Mouse (Mus musculus) midbrain, postnatal 0 days (tissue): ENCODE results near the gene Sgpp2. TPM values are rescaled to one million over a fixed set of nuclear protein-coding genes. Genes with fewer than 3 reads are reported as not detected.
A peak's percentile ranks its signal among the peaks of the same experiment; 100 is the strongest.

Experiments
- ATAC-seq: fragments of 200-750 bp; cut with Nextera tagmentation; 2 replicates; pipeline ENCODE4 v1.8.0; 2017; ENCODE audit warnings: moderate number of reproducible peaks, mild to moderate bottlenecking, moderate TSS enrichment, moderate library complexity; ENCODE audit not compliant: low FRiP score
- DNase-seq: peaks from one replicate; pipeline ENCODE4 v3.0.0-alpha.2; 2015; ENCODE audit warnings: low spot score
- H3K27ac ChIP-seq: fragments of 300-500 bp; sonication (generic); 2 replicates; pipeline ENCODE4 v1.5.1; 2014; ENCODE audit warnings: low read depth, mild to moderate bottlenecking, low read length, mixed read lengths
- H3K27me3 ChIP-seq: fragments of 300-500 bp; sonication (generic); 2 replicates; pipeline ENCODE4 v1.6.1; 2014; ENCODE audit warnings: low read length, control low read depth, mixed read lengths; ENCODE audit not compliant: insufficient read depth
- H3K36me3 ChIP-seq: fragments of 300-500 bp; sonication (generic); 2 replicates; pipeline ENCODE4 v1.6.1; 2014; ENCODE audit warnings: low read length, control low read depth, mixed read lengths; ENCODE audit not compliant: insufficient read depth
- H3K4me1 ChIP-seq: fragments of 300-500 bp; sonication (generic); 2 replicates; pipeline ENCODE4 v1.6.1; 2014; ENCODE audit warnings: mild to moderate bottlenecking, control low read depth, antibody characterized with exemption, low read length, mixed read lengths; ENCODE audit not compliant: insufficient read depth
- H3K4me2 ChIP-seq: fragments of 300-500 bp; sonication (generic); 2 replicates; pipeline ENCODE4 v1.6.1; 2014; ENCODE audit warnings: low read depth, mild to moderate bottlenecking, low read length, mixed read lengths; ENCODE audit not compliant: poor library complexity, severe bottlenecking
- H3K4me3 ChIP-seq: fragments of 300-500 bp; sonication (generic); 2 replicates; pipeline ENCODE4 v1.5.1; 2014; ENCODE audit warnings: low read depth, mild to moderate bottlenecking, low read length, moderate library complexity
- H3K9ac ChIP-seq: fragments of 300-500 bp; sonication (generic); replicated peaks from 2 replicates; pipeline ENCODE4 v1.6.1; 2014; ENCODE audit warnings: mild to moderate bottlenecking, low read length, moderate library complexity, mixed read lengths; ENCODE audit not compliant: poor library complexity, severe bottlenecking
- H3K9me3 ChIP-seq: fragments of 300-500 bp; sonication (generic); 2 replicates; pipeline ENCODE4 v1.6.1; 2016; ENCODE audit warnings: low read length, control low read depth
- CTCF ChIP-seq: IDR thresholded peaks from 2 replicates; pipeline ENCODE4 v1.5.1; 2016; ENCODE audit warnings: antibody characterized with exemption, mild to moderate bottlenecking
- WGBS: fragments of 180-500 bp; shearing (Covaris S2); extraction: QIAGEN DNeasy Blood & Tissue Kit; methylation state at CpG from one replicate; pipeline ENCODE4 v1.1.7; 2014; 5-methylcytosine and 5-hydroxymethylcytosine counted together
- polyA plus RNA-seq: library from polyadenylated mRNA; unstranded; fragments of >200 nt; fragmentation: Nextera tagmentation; extraction: Ambion mirVana; gene quantifications from 2 replicates; pipeline ENCODE4 v1.2.1, GENCODE M21; 2015
- total RNA-seq: library from RNA; depleted of rRNA; stranded (reverse); fragments of >200 nt; gene quantifications from 2 replicates; pipeline ENCODE4 v1.2.3, GENCODE M21; 2014

The Sgpp2 gene
- total and polyA plus RNA-seq, 2 experiments from 2014 or later: 1.7 to 3.3 TPM

- ATAC-seq (no peak), DNase-seq (no peak)
- no peak overlapping the region for H3K4me3 ChIP-seq
- H3K27ac ChIP-seq: no peak overlapping the region
- no peaks in the 10 kb centered on the region for H3K9me3 ChIP-seq
- no peaks in the 10 kb centered on the region for H3K4me1 ChIP-seq
- no peak overlapping the region for H3K9ac ChIP-seq
- no peaks in the 10 kb centered on the region for H3K36me3 ChIP-seq
- TF ChIP-seq CTCF: no peak
- H3K4me2 ChIP-seq: no peak overlapping the region
- no peaks in the 10 kb centered on the region for H3K27me3 ChIP-seq
- WGBS: 56% methylated on average over 1 of the region's 1 CpGs
These were observed 47.7 kb downstream of the Sgpp2 start for GRCm38 (mm10) chr1:78357868-78358267.

DNA sequence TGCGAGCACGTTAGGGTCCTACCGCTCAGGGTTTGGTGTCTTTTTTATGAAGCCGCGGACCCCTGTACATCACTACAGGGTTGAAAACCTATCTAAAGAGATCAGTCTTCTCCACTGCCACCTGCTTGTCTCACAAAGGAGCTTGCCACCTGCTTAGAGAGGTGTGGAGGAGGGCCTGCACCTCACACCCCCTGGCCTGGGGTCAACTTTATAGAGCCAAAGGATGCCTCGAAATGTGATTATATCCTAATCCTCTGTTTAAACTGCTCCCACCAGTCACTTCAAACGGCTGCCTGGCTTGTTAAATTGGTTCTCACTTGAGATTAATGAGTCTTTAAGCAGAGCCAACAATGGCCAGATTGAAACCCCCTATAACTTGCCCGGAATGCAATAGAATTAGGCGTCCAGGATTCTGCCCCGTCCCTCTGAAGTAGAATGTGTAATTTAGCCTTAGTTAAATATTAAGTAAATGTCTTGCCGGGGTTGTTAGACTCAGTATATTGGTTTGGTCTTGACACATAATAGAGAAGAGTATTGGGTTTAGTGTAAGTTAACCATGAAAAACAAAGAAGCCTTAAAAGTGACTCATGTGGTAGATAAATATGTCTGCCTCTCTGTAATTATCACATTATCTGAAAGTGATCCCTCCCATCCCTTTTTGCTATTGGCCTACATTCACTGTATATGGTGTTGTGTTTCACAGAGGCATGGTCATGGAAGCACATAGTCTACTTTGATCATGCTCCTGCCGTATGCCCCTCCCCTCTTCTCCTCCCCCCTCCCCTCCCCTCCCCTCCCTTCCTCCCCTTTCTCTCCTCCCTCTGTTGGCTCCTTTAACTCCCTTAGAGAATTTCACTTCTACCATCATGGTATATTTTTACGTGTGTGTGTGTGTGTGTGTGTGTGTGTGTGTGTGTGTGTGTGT is 54.1 kb downstream of the Sgpp2 start:
- DNase-seq (no peak), ATAC-seq (no peak)
- no peak overlapping the region for H3K9ac ChIP-seq
- TF ChIP-seq CTCF: no peak
- no peaks in the 10 kb centered on the region for H3K9me3 ChIP-seq
- 33% methylated on average over 13 of the region's 13 CpGs for WGBS
- no peak overlapping the region for H3K4me3 ChIP-seq
- no peaks in the 10 kb centered on the region for H3K4me1 ChIP-seq
- no peaks in the 10 kb centered on the region for H3K36me3 ChIP-seq
- H3K4me2 ChIP-seq: no peak overlapping the region
- no peak overlapping the region for H3K27ac ChIP-seq
- no peaks in the 10 kb centered on the region for H3K27me3 ChIP-seq

DNA sequence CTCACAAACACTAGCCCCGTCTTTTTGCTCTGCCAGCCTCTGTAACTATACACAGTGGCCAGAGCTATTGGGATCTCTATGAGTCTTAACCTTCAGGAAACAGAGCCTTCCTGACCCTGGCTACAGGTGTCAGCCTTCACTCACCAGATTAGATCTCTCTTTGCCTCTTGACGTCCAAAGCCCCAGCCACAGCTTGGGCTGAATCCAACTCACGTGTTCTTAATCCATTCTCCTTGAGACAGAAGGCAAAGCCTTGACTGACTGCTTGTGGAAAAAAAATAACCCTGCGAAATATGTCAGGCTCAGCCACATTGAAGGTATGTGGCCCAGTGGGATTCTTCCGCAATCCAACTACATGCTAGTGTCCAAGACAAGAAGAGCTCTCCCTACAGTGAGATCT is 57.7 kb downstream of the Sgpp2 start:
- TF ChIP-seq CTCF: no peak
- 0 out of 2 replicates have a peak, but pooled peaks cover 5% of the 10 kb centered on the region for H3K4me1 ChIP-seq
- no peak overlapping the region for H3K27ac ChIP-seq
- no peak overlapping the region for H3K4me2 ChIP-seq
- H3K36me3 ChIP-seq: no peaks in the 10 kb centered on the region
- ATAC-seq (no peak), DNase-seq (no peak)
- no peak overlapping the region for H3K4me3 ChIP-seq
- WGBS: 49% methylated on average over 5 of the region's 5 CpGs
- no peaks in the 10 kb centered on the region for H3K27me3 ChIP-seq
- H3K9ac ChIP-seq: no peak overlapping the region
- H3K9me3 ChIP-seq: no peaks in the 10 kb centered on the region

- Histone ChIP-seq H3K4me1 (0 out of 2 replicates have a peak, but pooled peaks cover 5% of the 10 kb centered on the region), H3K4me2 (no peak overlapping the region), H3K9ac (no peak overlapping the region), H3K27me3 (no peaks in the 10 kb centered on the region), H3K27ac (no peak overlapping the region), H3K36me3 (no peaks in the 10 kb centered on the region), H3K9me3 (no peaks in the 10 kb centered on the region), H3K4me3 (no peak overlapping the region)
- DNase-seq (no peak), ATAC-seq (no peak)
- no peak for TF ChIP-seq CTCF
- 65% methylated on average over 6 of the region's 6 CpGs for WGBS
These were observed 60.0 kb downstream of the Sgpp2 start for GRCm38 (mm10) chr1:78370121-78370520.

DNA sequence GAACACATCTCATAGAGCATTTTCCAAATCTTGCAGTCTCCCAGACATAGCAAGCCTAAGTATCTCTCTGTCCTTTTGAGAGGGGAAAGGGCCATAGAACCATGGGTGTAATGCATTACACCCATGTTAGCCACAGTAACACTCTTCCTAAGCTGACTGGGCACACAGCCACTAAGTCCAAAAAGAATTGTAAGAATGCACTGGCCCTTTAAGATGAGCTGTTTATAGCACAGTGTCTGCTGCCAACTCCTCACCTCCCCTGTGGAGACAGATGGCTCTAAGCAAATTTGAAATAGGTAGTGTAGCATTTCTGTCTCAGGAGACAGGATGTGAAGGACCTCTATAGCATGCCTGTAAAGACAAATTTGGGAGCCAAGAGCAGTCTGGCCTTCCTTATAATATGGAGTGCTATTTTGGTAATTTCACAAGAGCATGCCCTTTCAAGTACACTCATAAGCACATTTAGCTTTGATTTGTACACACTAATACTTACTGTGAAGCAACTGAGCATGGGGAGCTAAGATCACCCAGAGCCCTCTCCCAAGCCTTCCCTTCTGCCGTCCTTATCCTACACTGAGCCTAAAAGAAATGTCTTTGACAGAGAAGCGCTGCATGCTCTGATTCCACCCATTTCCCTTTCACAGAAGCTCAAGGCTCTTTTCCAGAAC is 61.6 kb downstream of the Sgpp2 start:
- DNase-seq (peak; percentile 85), ATAC-seq (no peak)
- H3K27ac ChIP-seq: no peak overlapping the region
- TF ChIP-seq CTCF: no peak
- H3K9me3 ChIP-seq: no peaks in the 10 kb centered on the region
- no peak overlapping the region for H3K4me2 ChIP-seq
- no peaks in the 10 kb centered on the region for H3K27me3 ChIP-seq
- H3K36me3 ChIP-seq: no peaks in the 10 kb centered on the region
- no peak overlapping the region for H3K9ac ChIP-seq
- no peak overlapping the region for H3K4me3 ChIP-seq
- WGBS: 69% methylated on average over 2 of the region's 2 CpGs
- 0 out of 2 replicates have a peak, but pooled peaks cover 5% of the 10 kb centered on the region for H3K4me1 ChIP-seq

DNA sequence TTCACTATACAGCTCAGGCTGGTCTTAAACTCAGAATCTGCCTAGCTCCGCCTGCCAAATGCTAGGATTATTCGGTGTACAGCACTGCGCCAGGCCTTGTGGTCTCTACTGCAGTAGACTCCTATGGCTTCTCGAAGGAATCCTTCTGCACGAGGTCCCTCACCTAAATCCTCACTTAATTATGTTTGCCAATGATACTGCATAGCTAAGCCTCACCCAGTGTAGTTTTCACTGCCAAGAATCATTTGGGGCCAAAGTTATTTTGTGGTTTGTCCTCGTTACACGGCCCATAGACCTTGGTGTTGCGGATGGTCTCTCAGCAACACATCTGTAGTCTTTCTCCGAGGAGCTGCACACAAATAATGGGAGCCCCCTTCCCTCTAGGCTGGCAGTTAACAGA is 62.2 kb downstream of the Sgpp2 start:
- DNase-seq (no peak), ATAC-seq (no peak)
- 94% methylated on average over 9 of the region's 9 CpGs for whole genome bisulfite sequencing
- Histone ChIP-seq H3K4me3 (no peak overlapping the region), H3K4me1 (0 out of 2 replicates have a peak, but pooled peaks cover 5% of the 10 kb centered on the region), H3K27me3 (no peaks in the 10 kb centered on the region), H3K36me3 (no peaks in the 10 kb centered on the region), H3K9ac (no peak overlapping the region), H3K4me2 (no peak overlapping the region), H3K9me3 (no peaks in the 10 kb centered on the region), H3K27ac (no peak overlapping the region)
- no peak for TF ChIP-seq CTCF
